Mouse (Mus musculus) cerebellum, adult 9-11 months (tissue): ENCODE data around the gene Apol9b.

ENCODE experiments used
- DNase-seq: peaks from one replicate; pipeline ENCODE4 v3.0.0; 2022

Apol9b gene

DNA sequence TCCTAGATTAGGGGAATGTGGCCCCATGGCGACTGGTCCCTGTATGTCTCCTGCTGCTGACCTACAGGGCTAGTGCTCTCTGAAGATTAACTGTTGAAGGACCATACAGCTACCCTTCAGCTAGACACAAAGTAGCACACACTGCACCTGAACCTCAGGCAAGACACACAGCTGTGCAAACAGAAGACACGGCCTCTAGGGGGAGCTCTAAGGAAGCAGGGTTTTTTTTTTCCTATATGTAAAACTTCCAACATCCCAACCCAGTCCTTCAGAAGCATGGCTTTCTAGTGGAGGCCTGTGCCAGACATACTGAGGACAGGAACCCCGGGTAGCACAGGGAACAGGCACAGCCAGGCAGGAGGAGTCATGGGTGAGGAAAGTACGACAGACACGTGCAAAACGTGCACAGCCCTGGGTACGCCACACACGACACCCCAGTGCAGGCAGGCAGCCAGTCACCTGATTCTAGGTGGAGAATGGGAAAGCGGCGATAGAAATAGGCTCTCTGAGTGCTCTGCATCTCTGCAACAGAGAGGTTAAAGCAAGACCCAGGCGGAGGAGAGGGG, 53.7 kb downstream of the Apol9b start:
- DNase-seq, result no peak

DNA sequence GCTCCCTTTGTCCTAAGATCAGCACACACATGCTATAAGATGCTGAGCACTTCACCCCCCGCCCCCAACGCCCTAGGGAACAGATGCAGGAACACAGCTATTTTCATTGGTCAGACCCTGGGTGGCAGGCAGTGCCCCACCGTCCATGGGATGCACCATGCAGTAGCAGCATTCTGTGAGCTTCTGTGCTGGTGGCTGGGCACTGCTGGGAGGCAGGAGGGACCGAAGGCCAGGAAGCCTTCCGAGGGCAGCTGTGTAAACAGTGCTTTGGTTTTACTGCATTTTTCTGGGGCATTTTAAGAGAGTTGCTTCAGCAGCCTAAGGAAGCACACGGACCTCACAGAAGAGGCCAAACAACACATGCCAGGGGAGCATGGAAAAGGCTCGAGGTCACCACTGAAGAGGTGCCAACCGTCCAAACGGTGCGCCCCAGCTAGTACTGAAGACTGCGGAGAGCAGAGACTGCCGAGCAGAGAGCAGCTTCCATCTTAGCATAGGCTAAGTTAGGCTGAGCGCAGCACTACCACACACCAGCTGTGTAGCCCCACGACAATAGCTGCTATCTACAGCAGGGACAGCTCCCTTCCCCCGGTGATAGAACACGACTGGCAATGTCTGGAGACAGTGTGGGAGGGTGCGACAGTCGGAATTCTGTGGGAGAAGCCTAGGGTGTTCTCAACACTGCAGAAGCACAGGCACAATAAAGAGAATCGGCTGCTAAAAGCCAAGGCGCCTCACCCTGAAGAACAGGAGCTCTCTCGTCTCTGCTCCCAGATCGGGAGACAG, 55.4 kb downstream of the Apol9b start:
- no peak for DNase-seq

DNA sequence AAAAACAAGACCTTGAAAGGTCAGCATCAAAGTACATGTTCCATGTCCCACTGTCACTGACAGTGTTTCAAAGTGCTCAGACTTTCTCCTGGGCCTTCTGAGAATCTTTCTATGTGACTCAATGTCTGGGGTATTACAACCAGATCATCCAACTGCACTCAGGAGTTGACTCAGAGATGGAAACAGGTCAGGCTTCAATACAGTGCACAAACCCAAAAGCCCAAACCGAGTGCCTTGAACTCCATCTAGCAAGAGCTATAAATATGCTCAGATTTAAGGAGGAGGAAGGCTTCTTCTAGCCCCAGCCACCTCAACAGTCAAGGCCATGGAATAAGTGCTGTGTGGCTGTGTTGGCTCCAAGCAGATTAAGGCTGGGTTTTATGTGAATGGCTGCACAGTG, 57.0 kb downstream of the Apol9b start:
- no peak for DNase-seq
